Mouse (Mus musculus) lung, adult 2 months (tissue): ENCODE measurements around the gene Napepld.

ENCODE experiments used
- CTCF ChIP-seq: fragments of 200-500 bp; IDR thresholded peaks from 2 replicates; pipeline ENCODE4 v1.5.1; 2011; ENCODE audit warnings: mild to moderate bottlenecking, low read length, control low read depth; ENCODE audit not compliant: insufficient read depth
- POLR2A ChIP-seq: fragments of 200-500 bp; IDR thresholded peaks from 2 replicates; pipeline ENCODE4 v1.6.1; 2011; ENCODE audit warnings: low read depth, mild to moderate bottlenecking, control low read depth, low read length, borderline replicate concordance; ENCODE audit errors: extremely low read depth

DNA sequence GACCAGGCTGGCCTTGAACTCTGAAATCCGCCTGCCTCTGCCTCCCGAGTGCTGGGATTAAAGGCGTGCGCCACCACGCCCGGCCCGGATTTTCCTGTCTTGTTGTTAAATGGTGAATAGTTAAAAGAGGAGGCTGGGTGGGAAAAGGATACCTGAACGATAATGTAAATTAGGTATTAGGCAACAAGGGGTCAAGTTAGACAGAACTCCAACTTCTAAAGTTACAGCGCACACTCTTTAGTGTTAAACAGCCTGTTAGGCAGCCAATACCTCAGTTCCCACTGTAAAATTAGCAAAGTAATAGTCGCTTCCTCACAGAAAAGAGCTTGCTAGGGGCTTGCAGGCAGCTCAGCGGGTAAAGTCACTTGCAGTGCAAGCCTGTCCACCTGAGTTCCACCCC is 34.9 kb upstream of the Napepld start:
- TF ChIP-seq CTCF (no peak), POLR2A (no peak)
